Mouse (Mus musculus) bone marrow macrophage, adult 2 months (primary cell): ENCODE results near the gene Iba57.

Experiments
- CTCF ChIP-seq: IDR thresholded peaks from 2 replicates; pipeline ENCODE4 v1.5.1; 2012; ENCODE audit warnings: low read depth, mild to moderate bottlenecking, low read length, moderate library complexity
- POLR2A ChIP-seq: IDR thresholded peaks from 2 replicates; pipeline ENCODE4 v1.6.1; 2012; ENCODE audit warnings: mild to moderate bottlenecking, low read depth, low read length, borderline replicate concordance

DNA sequence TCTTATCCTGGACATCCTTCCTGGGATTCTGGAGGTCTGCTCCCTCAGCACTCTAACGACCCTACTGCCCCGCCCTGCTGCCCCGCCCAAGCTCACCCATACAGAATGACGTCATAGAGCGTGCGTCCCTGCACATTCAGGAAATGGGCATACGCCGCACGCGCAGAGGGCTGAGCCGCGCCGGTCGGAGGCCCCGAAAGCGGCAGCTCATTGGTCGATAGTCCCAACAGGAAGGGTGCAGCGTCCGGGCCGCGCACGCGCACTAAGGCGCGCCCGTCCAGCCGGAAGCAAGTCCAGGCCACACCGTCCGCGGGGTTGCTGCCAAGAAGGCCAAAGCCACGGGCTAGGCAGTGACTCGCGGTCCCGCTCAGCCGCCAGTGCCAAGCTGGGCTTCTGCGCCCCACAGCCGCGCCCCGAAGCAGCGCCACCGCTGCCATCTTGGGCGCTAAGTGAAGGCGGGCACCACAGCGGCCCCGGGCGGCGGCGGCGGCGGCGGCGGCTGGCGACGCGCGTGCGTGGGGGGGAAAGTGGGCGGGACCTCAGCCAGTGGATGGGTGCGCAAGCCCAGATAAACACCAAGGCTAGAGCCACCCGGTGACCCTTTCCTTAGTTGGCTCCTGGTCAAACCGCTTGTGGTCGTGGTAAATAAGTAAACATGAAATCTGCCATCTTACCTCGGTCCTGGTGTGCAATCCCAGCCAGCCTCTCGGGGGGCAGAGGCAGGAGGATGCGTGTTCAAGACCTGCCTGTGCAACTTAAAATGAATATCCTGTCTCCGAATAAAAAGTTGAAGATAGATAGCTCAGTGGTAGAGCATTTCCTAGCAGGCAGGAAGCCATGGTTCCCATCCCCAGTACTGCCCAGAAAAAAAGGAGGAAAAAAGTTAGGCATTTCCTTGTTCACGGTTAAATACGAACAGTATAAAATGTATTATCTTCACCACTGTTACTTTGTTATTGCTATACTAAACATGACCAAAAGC is at the start of gene Iba57:
- no peak for TF ChIP-seq CTCF
- no peak for TF ChIP-seq POLR2A
